Mouse (Mus musculus): ENCODE data around the gene Fam227a. TPM values are rescaled to one million over a fixed set of nuclear protein-coding genes. Genes with fewer than 3 reads are reported as not detected.
"Not testable (repeated sequence)": the region's sequence is repeated elsewhere in the genome, so short reads cannot be mapped to it uniquely, and the experiment has no call there.

The Fam227a gene
- polyA plus RNA-seq, 2 experiments, result 1.3 to 7.9 TPM

- Histone ChIP-seq H3K27ac (replicated peaks; ENCODE audit: low read depth, low read length) (no peak overlapping the region), H3K4me1 (ENCODE audit: control insufficient read depth, insufficient read depth, low read length) (peaks cover 37% of the 10 kb centered on the region), H3K27me3 (ENCODE audit: control insufficient read depth, insufficient read depth, low read length) (no peaks in the 10 kb centered on the region), H3K4me2 (replicated peaks; ENCODE audit: low read depth, low read length, severe bottlenecking) (peak overlapping the region; percentile 81; the same call in 1 of the 2 replicates), H3K36me3 (ENCODE audit: control insufficient read depth, insufficient read depth, low read length) (0 out of 2 replicates have a peak, but pooled peaks cover 2% of the 10 kb centered on the region), H3K9me3 (ENCODE audit: control insufficient read depth, low read length) (no peaks in the 10 kb centered on the region), H3K9ac (ENCODE audit: low read depth, low read length, severe bottlenecking) (peak overlapping the region; percentile 38; the same call in 1 of the 2 replicates), H3K4me3 (replicated peaks; ENCODE audit: low read length) (peak overlapping the region; percentile 93; the same call in 1 of the 2 replicates)
- ATAC-seq (ENCODE audit: low FRiP score, low read depth) (no peak), DNase-seq (ENCODE audit: low spot score) (no peak)
- 76% methylated on average over 19 of the region's 19 CpGs for whole genome bisulfite sequencing
- TF ChIP-seq POLR2A (IDR thresholded peaks at IDR 0.05; ENCODE audit: borderline replicate concordance, extremely low read depth, insufficient read depth, insufficient read length), result no peak
These were observed 25.1 kb upstream of the Fam227a start for GRCm38 (mm10) chr15:79683707-79684465.

DNA sequence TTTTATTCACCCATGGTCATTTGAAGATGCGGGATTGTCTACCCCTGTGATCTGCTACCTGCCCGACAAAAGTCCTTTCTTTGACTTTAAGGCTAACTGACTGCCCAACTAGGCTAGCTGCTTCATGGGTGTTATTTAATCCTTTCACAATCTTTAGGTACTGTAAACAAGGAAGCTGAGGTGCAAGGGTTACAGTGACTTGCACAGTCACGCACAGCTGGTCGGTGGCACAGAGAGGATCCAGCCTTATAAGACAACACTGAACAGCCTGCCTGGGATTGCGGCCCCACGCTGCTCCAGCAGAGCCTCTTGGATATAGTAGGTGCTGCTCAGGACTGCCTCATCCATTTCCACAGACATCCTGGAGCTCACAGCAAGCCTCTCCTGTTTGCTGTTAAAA is 24.4 kb upstream of the Fam227a start:
- 0 out of 2 replicates have a peak, but pooled peaks cover 2% of the 10 kb centered on the region for H3K36me3 ChIP-seq (ENCODE audit: control insufficient read depth, insufficient read depth, low read length)
- H3K9me3 ChIP-seq (ENCODE audit: control insufficient read depth, low read length), result no peaks in the 10 kb centered on the region
- 82% methylated on average over 6 of the region's 6 CpGs for WGBS
- TF ChIP-seq POLR2A (IDR thresholded peaks at IDR 0.05; ENCODE audit: borderline replicate concordance, extremely low read depth, insufficient read depth, insufficient read length), result no peak
- no peak overlapping the region for H3K9ac ChIP-seq (ENCODE audit: low read depth, low read length, severe bottlenecking)
- H3K4me2 ChIP-seq (replicated peaks; ENCODE audit: low read depth, low read length, severe bottlenecking), result no peak overlapping the region
- DNase-seq (ENCODE audit: low spot score) (no peak), ATAC-seq (ENCODE audit: low FRiP score, low read depth) (no peak)
- H3K27me3 ChIP-seq (ENCODE audit: control insufficient read depth, insufficient read depth, low read length), result no peaks in the 10 kb centered on the region
- no peak overlapping the region for H3K27ac ChIP-seq (replicated peaks; ENCODE audit: low read depth, low read length)
- no peak overlapping the region for H3K4me3 ChIP-seq (replicated peaks; ENCODE audit: low read length)
- peaks cover 33% of the 10 kb centered on the region for H3K4me1 ChIP-seq (ENCODE audit: control insufficient read depth, insufficient read depth, low read length)

DNA sequence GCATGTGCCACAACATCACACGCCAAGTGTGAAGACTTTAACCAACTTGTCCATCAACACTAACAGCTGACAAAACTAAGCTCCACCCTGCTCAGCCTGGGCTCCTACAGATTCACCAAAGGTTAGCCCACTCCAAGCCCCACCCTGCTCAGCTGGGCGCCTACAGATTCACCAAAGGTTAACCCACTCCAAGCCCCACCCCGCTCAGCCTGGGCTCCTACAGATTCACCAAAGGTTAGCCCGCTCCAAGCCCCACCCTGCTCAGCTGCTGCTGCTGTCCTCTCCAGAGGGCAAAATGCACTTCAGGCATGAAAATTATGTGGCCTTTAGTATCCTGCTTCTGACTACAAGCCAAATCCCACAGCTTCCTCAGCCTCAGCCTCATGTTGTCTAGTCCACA is 23.2 kb upstream of the Fam227a start:
- no peaks in the 10 kb centered on the region for H3K27me3 ChIP-seq (ENCODE audit: control insufficient read depth, insufficient read depth, low read length)
- 85% methylated on average over 4 of the region's 4 CpGs for WGBS

DNA sequence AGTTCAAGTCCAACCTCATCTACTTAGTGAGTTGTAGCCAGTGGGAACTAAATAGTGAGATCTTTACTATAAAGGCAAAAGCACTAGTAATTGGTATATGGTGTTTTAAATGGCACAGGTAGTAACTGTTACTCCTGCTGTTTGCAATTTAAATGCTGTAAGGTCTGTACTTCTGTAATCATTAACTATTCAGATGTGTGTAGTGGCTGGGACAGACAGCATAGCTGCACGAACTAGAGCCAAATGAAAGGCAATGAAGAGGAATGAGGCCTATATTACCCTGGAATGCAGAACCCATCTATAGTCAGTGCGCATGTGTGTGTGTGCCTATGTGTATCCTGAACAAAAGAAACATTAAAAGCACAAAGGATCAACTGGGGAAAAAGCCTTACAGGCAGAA is 19.2 kb upstream of the Fam227a start:
- Histone ChIP-seq H3K4me1 (ENCODE audit: control insufficient read depth, insufficient read depth, low read length) (no peaks in the 10 kb centered on the region), H3K4me2 (replicated peaks; ENCODE audit: low read depth, low read length, severe bottlenecking) (no peak overlapping the region), H3K27ac (replicated peaks; ENCODE audit: low read depth, low read length) (no peak overlapping the region), H3K9me3 (ENCODE audit: control insufficient read depth, low read length) (no peaks in the 10 kb centered on the region), H3K4me3 (replicated peaks; ENCODE audit: low read length) (no peak overlapping the region), H3K27me3 (ENCODE audit: control insufficient read depth, insufficient read depth, low read length) (no peaks in the 10 kb centered on the region), H3K9ac (ENCODE audit: low read depth, low read length, severe bottlenecking) (no peak overlapping the region), H3K36me3 (ENCODE audit: control insufficient read depth, insufficient read depth, low read length) (peaks cover 42% of the 10 kb centered on the region)
- no peak for DNase-seq (ENCODE audit: low spot score)
- 88% methylated on average over 2 of the region's 2 CpGs for WGBS
- TF ChIP-seq POLR2A (IDR thresholded peaks at IDR 0.05; ENCODE audit: borderline replicate concordance, extremely low read depth, insufficient read depth, insufficient read length), result no peak
- ATAC-seq (ENCODE audit: low FRiP score, low read depth), result no peak

More for the DNA sequence above, 23.2 kb upstream of the Fam227a start:
- Histone ChIP-seq H3K4me2 (replicated peaks; ENCODE audit: low read depth, low read length, severe bottlenecking) (no peak overlapping the region), H3K4me1 (ENCODE audit: control insufficient read depth, insufficient read depth, low read length) (peaks cover 33% of the 10 kb centered on the region), H3K9ac (ENCODE audit: low read depth, low read length, severe bottlenecking) (no peak overlapping the region), H3K36me3 (ENCODE audit: control insufficient read depth, insufficient read depth, low read length) (peaks cover 4% of the 10 kb centered on the region; the same call in 1 of the 2 replicates), H3K4me3 (replicated peaks; ENCODE audit: low read length) (no peak overlapping the region), H3K27ac (replicated peaks; ENCODE audit: low read depth, low read length) (no peak overlapping the region), H3K9me3 (ENCODE audit: control insufficient read depth, low read length) (no peaks in the 10 kb centered on the region)
- ATAC-seq (ENCODE audit: low FRiP score, low read depth) (no peak), DNase-seq (ENCODE audit: low spot score) (no peak)
- TF ChIP-seq POLR2A (IDR thresholded peaks at IDR 0.05; ENCODE audit: borderline replicate concordance, extremely low read depth, insufficient read depth, insufficient read length), result no peak

- H3K36me3 ChIP-seq (ENCODE audit: control insufficient read depth, insufficient read depth, low read length), result peaks cover 52% of the 10 kb centered on the region
- not testable (repeated sequence) for DNase-seq (ENCODE audit: low spot score); H3K4me1 ChIP-seq (ENCODE audit: control insufficient read depth, insufficient read depth, low read length); H3K27me3 ChIP-seq (ENCODE audit: control insufficient read depth, insufficient read depth, low read length); H3K27ac ChIP-seq (replicated peaks; ENCODE audit: low read depth, low read length); H3K9me3 ChIP-seq (ENCODE audit: control insufficient read depth, low read length); ATAC-seq (ENCODE audit: low FRiP score, low read depth)
- H3K4me2 ChIP-seq (replicated peaks; ENCODE audit: low read depth, low read length, severe bottlenecking), result peak overlapping the region; percentile 57
- WGBS, result 76% methylated on average over 11 of the region's 11 CpGs
- H3K4me3 ChIP-seq (replicated peaks; ENCODE audit: low read length), result peak overlapping the region; percentile 85
- H3K9ac ChIP-seq (ENCODE audit: low read depth, low read length, severe bottlenecking), result 0 out of 2 replicates have a peak overlapping the region, but pooled peaks have one; percentile 80
These were observed 13.1 kb upstream of the Fam227a start for GRCm38 (mm10) chr15:79671828-79672348.
